Mouse (Mus musculus): Measurements from ENCODE around the gene Ankmy1. TPM values are rescaled to one million over a fixed set of nuclear protein-coding genes. Genes with fewer than 3 reads are reported as not detected.

The Ankmy1 gene
- 0.17 TPM for polyA plus RNA-seq (2014; fragmentation: Illumina TruSeq; extraction: RNeasy Lipid Tissue Mini Kit (QIAGEN cat#74804))

GRCm38 (mm10) chr1:92902786-92903185, at the start of gene Ankmy1:
Gene Ankmy1, minus strand, starts transcription at chr1:92902906.

GRCm38 (mm10) chr1:92950607-92951006, 47.9 kb upstream of the Ankmy1 start, which contains the start of gene Gpr35:
Gene Gpr35, plus strand, starts transcription at chr1:92950865.

GRCm38 (mm10) chr1:92934182-92934827, 31.6 kb upstream of the Ankmy1 start, which contains the start of gene Capn10:
Gene Capn10, plus strand, starts transcription at chr1:92934376.

DNA sequence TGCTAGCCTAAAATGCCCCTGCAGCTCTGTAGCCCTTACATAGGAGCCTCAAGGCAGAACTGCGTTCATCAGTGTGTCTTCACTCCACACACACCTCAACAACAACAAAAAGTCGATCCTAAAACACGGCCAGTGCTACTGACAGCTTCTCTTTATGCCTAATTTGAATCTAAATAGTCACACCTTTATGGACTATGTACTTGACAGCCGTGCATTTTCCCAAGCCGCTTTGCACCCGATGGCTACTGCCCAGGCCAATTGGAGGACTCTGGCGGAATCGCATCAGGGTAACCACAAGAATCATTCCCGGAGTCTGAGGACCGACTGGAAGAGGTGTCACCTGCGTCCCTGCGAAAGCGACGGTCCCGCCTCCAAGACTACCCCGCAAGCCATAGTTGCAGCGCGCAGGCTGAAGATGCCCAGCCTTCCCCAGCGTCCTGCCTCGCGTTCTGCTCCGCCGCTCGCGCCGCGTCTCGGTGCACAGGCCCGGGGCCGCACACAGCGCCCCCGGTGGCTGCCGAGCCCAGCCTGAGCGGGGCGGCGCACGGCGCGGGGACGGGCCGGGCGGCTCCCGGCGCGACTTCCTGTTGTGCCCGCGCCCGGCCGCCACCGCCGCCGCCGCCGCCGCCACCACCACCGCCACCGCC, 7.7 kb upstream of the Ankmy1 start, which contains the start of gene Rnpepl1:
Gene Rnpepl1 (plus strand): TSS at position 545 of the 647 bp plus-strand sequence.

GRCm38 (mm10) chr1:92906779-92907631, 4.3 kb upstream of the Ankmy1 start, which contains the start of gene Dusp28:
Gene Dusp28, plus strand, starts transcription at chr1:92906981.

GRCm38 (mm10) chr1:92831188-92832001, 71.3 kb downstream of the Ankmy1 start, which contains the start of gene Gpc1:
Gene Gpc1, plus strand, starts transcription at chr1:92831645.

Other genes with a start within 250 kb of the Ankmy1 start
- 0.71 TPM for gene Gpc1, start 71.3 kb downstream of the Ankmy1 start, polyA plus RNA-seq (2014; fragmentation: Illumina TruSeq; extraction: RNeasy Lipid Tissue Mini Kit (QIAGEN cat#74804))
- gene Dusp28, start 4.1 kb upstream of the Ankmy1 start, polyA plus RNA-seq (2014; fragmentation: Illumina TruSeq; extraction: RNeasy Lipid Tissue Mini Kit (QIAGEN cat#74804)): 3.5 TPM
- 1.7 TPM for gene Rnpepl1, start 7.9 kb upstream of the Ankmy1 start, polyA plus RNA-seq (2014; fragmentation: Illumina TruSeq; extraction: RNeasy Lipid Tissue Mini Kit (QIAGEN cat#74804))
- gene Capn10, start 31.5 kb upstream of the Ankmy1 start, polyA plus RNA-seq (2014; fragmentation: Illumina TruSeq; extraction: RNeasy Lipid Tissue Mini Kit (QIAGEN cat#74804)): 2.4 TPM
- 1.8 TPM for gene Gpr35, start 48.0 kb upstream of the Ankmy1 start, polyA plus RNA-seq (2014; fragmentation: Illumina TruSeq; extraction: RNeasy Lipid Tissue Mini Kit (QIAGEN cat#74804))
- not detected for gene Aqp12, start 103.4 kb upstream of the Ankmy1 start, polyA plus RNA-seq (2014; fragmentation: Illumina TruSeq; extraction: RNeasy Lipid Tissue Mini Kit (QIAGEN cat#74804))
- 0.51 TPM for gene Kif1a, start 199.0 kb upstream of the Ankmy1 start, polyA plus RNA-seq (2014; fragmentation: Illumina TruSeq; extraction: RNeasy Lipid Tissue Mini Kit (QIAGEN cat#74804))
- gene Agxt, start 232.3 kb upstream of the Ankmy1 start, polyA plus RNA-seq (2014; fragmentation: Illumina TruSeq; extraction: RNeasy Lipid Tissue Mini Kit (QIAGEN cat#74804)): not detected